Mouse (Mus musculus) thymus, adult 2 months (tissue): ENCODE data around the gene Ube2e3. TPM values are rescaled to one million over a fixed set of nuclear protein-coding genes. Genes with fewer than 3 reads are reported as not detected.

ENCODE experiments used
- DNase-seq: peaks from one replicate; pipeline ENCODE4 v3.0.0; 2021
- H3K27ac ChIP-seq: fragments of 200-500 bp; 2 replicates; pipeline ENCODE4 v1.5.1; 2012; ENCODE audit warnings: low read length, control low read depth; ENCODE audit not compliant: control insufficient read depth, insufficient read depth
- H3K27me3 ChIP-seq: fragments of 200-500 bp; 2 replicates; pipeline ENCODE4 v1.6.1; 2012; ENCODE audit warnings: mild to moderate bottlenecking, low read length, moderate library complexity, mixed read lengths; ENCODE audit not compliant: control insufficient read depth, insufficient read depth
- H3K36me3 ChIP-seq: fragments of 200-500 bp; 2 replicates; pipeline ENCODE4 v1.6.1; 2012; ENCODE audit warnings: mild to moderate bottlenecking, low read length, moderate library complexity; ENCODE audit not compliant: control insufficient read depth, insufficient read depth
- H3K4me1 ChIP-seq: fragments of 200-500 bp; replicated peaks from 2 replicates; pipeline ENCODE4 v1.6.1; 2012; ENCODE audit warnings: low read length; ENCODE audit not compliant: control insufficient read depth, insufficient read depth
- H3K4me3 ChIP-seq: fragments of 200-500 bp; 2 replicates; pipeline ENCODE4 v1.5.1; 2012; ENCODE audit warnings: mild to moderate bottlenecking, low read length, control low read depth, moderate library complexity; ENCODE audit not compliant: control insufficient read depth, insufficient read depth
- CTCF ChIP-seq: fragments of 200-500 bp; IDR thresholded peaks from 2 replicates; pipeline ENCODE4 v1.5.1; 2012; ENCODE audit warnings: mild to moderate bottlenecking, control low read depth, low read length, moderate library complexity, borderline replicate concordance; ENCODE audit not compliant: control insufficient read depth, poor library complexity, insufficient read depth; ENCODE audit errors: extremely low read depth
- POLR2A ChIP-seq: fragments of 200-500 bp; IDR thresholded peaks from 2 replicates; pipeline ENCODE4 v1.6.1; 2012; ENCODE audit warnings: mild to moderate bottlenecking, low read length, control low read depth, moderate library complexity; ENCODE audit not compliant: control insufficient read depth, poor library complexity, insufficient read depth; ENCODE audit errors: extremely low read depth
- WGBS: fragments of 180-500 bp; shearing (Covaris S2); methylation state at CpG from one replicate; pipeline ENCODE4 v1.1.7; 2018; 5-methylcytosine and 5-hydroxymethylcytosine counted together
- polyA plus RNA-seq: library from polyadenylated mRNA; depleted of rRNA; stranded (reverse); fragments of >200 nt; gene quantifications from 2 replicates; pipeline ENCODE4 v1.2.3, GENCODE M21; 2012

Ube2e3 gene
- polyA plus RNA-seq, 1 experiment = 37.3 TPM

GRCm38 (mm10) chr2:78882068-78882467 is 14.1 kb downstream of the Ube2e3 start:
- Histone ChIP-seq H3K4me3 (no peak overlapping the region), H3K36me3 (no peaks in the 10 kb centered on the region), H3K27ac (no peak overlapping the region), H3K27me3 (no peaks in the 10 kb centered on the region), H3K4me1 (no peaks in the 10 kb centered on the region)
- no peak for TF ChIP-seq POLR2A
- TF ChIP-seq CTCF = no peak
- no peak for DNase-seq
- 86% methylated on average over 1 of the region's 1 CpGs for WGBS

DNA sequence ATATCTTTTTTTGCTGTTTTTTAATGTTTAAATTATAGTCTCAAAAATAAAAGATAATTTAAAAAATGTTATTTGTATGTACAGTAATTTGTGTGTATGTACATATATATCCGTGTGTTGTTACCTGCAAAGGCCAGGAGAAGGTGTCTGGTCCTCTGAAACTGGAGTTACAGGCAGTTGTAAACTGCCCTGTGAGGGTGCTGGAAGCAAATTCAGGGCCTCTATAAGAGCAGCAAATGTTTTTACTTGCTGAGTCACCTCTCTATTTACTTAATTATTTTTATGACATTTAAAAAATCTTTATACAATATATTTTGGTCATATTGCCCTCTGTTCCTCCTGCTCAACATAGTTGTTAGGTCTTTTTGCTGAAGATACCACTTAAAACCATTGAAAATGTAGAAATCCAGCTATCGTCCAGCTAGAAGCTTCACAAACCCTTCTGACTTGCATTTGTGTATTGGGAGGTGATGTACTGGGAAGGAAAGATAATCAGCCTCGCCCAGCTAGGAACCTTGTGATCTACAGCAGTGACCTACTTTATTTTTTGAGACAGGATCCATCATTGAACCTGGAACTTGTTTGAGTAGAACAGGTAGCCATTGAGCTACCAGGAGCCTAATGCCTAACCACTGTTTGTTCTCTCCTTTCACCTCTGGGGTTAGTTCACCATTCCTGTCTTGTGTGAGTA is 15.0 kb downstream of the Ube2e3 start:
- no peak for DNase-seq
- Histone ChIP-seq H3K27me3 (no peaks in the 10 kb centered on the region), H3K4me1 (no peaks in the 10 kb centered on the region), H3K27ac (no peak overlapping the region), H3K4me3 (no peak overlapping the region), H3K36me3 (no peaks in the 10 kb centered on the region)
- no peak for TF ChIP-seq CTCF
- TF ChIP-seq POLR2A = no peak
- WGBS = 96% methylated on average over 3 of the region's 3 CpGs

DNA sequence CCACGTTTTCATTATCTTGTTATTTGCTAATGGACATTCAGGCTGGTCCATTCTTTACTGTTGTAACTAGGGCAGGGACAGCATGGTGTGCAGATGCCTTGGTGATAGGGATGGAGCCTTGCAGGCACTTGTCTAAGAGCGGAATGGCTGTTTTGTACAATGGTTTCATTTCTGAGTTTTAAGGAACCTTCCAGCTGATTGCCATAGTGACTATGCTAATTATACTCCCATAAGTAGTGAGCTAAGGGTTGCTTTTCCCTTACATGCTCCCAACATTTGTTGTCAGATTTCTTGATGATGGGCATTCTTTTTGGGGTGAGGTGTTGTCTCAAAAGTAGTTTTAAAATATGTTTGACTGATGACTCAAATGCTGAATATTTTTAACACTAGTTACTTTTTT is 18.5 kb downstream of the Ube2e3 start:
- no peak overlapping the region for H3K4me3 ChIP-seq
- WGBS = 92% methylated on average over 2 of the region's 2 CpGs
- no peaks in the 10 kb centered on the region for H3K27me3 ChIP-seq
- TF ChIP-seq POLR2A (no peak), CTCF (no peak)
- no peaks in the 10 kb centered on the region for H3K4me1 ChIP-seq
- no peak overlapping the region for H3K27ac ChIP-seq
- DNase-seq = no peak
- H3K36me3 ChIP-seq = no peaks in the 10 kb centered on the region

DNA sequence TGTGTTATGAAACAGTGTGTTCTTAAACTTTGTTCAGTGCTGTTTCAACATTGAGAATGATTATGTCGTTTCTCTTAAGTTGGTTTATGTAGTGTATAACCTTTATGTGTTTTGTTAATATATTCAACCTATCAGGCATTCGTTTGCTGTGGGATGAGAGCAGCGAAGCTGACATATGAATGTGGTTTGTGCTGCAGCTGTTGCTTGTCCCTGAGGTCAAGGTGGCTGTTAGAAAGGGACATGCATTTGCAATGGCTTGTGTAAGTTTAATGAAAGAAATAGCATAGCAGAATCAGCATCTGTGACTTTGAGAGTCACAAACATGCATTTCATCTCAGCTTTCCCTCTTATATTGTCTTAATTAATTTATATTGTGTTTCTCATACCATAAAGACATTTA is 20.3 kb downstream of the Ube2e3 start:
- WGBS = 23% methylated on average over 3 of the region's 3 CpGs

DNA sequence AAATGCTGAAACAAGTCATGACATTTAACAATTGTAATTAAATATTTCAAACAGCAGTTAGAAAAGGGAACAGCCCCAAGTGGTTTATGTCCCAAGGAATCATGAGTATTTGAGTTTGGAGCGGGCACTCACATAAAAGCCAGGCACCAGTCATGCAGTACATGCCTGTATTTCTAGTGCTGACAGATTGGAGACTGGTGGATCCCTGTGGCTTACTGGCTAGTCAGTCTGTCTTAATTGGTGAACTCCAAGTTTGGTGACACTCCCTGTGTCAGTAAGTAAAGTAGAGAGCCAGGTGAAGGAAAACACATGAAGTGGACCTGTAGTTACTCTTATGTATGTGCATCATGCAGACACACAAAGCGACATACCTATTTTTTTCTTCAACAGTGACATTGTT is 27.3 kb downstream of the Ube2e3 start:
- TF ChIP-seq POLR2A (no peak), CTCF (no peak)
- H3K4me1 ChIP-seq = no peaks in the 10 kb centered on the region
- no peaks in the 10 kb centered on the region for H3K36me3 ChIP-seq
- H3K4me3 ChIP-seq = no peak overlapping the region
- no peak overlapping the region for H3K27ac ChIP-seq
- WGBS = 97% methylated on average over 2 of the region's 2 CpGs
- no peak for DNase-seq
- no peaks in the 10 kb centered on the region for H3K27me3 ChIP-seq

More for the DNA sequence above, 20.3 kb downstream of the Ube2e3 start:
- H3K4me3 ChIP-seq = no peak overlapping the region
- no peaks in the 10 kb centered on the region for H3K27me3 ChIP-seq
- DNase-seq = no peak
- TF ChIP-seq CTCF (no peak), POLR2A (no peak)
- no peak overlapping the region for H3K27ac ChIP-seq
- H3K36me3 ChIP-seq = no peaks in the 10 kb centered on the region
- no peaks in the 10 kb centered on the region for H3K4me1 ChIP-seq

DNA sequence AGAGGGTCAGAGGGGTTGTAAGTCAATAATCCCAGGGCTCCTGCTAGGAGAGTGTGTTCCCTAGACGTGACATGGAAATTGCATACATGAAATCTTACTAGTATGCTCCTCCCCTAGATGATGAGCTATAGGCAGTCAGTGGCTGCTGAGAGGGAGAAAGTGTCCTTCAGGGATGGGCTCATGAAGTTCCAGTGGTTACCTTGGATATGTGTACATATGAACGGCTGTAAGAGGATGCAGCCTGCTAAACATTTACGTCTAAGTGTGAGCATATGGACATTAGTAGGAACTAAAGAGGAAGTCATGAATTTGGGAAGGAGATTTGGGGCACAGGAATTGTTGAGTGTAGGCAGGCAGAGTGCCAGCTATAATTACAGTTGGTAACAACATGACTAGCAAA is 38.0 kb downstream of the Ube2e3 start:
- H3K4me3 ChIP-seq = no peak overlapping the region
- H3K4me1 ChIP-seq = no peaks in the 10 kb centered on the region
- TF ChIP-seq CTCF (no peak), POLR2A (no peak)
- H3K36me3 ChIP-seq = no peaks in the 10 kb centered on the region
- 71% methylated on average over 3 of the region's 3 CpGs for WGBS
- no peak for DNase-seq
- no peaks in the 10 kb centered on the region for H3K27me3 ChIP-seq
- H3K27ac ChIP-seq = no peak overlapping the region

DNA sequence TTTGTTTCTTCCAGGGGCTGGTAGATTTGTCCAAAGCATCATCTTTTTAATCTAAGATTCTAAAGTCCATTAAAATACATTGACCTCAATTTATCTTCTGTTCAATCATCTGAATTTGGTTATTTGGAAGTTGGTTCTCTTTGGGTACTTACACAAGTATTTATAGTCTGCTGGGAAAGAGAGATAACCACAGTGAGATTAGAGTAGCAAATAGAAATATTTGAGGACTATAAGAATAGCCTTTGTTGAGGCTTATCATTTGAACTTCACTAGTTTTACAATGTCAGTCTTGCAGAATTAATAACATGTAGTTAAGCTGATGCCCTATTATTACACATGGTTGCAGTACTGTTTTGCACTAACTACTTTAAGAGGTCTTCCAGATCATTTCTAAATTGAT is 43.6 kb downstream of the Ube2e3 start:
- TF ChIP-seq POLR2A = no peak
- no peak for TF ChIP-seq CTCF
- Histone ChIP-seq H3K4me1 (no peaks in the 10 kb centered on the region), H3K27ac (no peak overlapping the region), H3K4me3 (no peak overlapping the region), H3K27me3 (no peaks in the 10 kb centered on the region), H3K36me3 (no peaks in the 10 kb centered on the region)
- no peak for DNase-seq
